Mouse (Mus musculus) forebrain, embryonic 10.5 days (tissue): ENCODE measurements at regions not wholly inside any gene's neighbourhood (a gene's known extent, or its start where the extent isn't known, plus 50 kb on each side); places are given as distances from the start of the nearest gene placed in this dataset.

ENCODE experiments used
- DNase-seq: peaks from one replicate; pipeline ENCODE4 v3.0.0-alpha.2; 2017; ENCODE audit warnings: low spot score; ENCODE audit errors: extremely low spot score
- H3K27ac ChIP-seq: fragments of 300-500 bp; sonication (generic); 2 replicates; pipeline ENCODE4 v1.5.1; 2016; ENCODE audit warnings: mild to moderate bottlenecking
- H3K27me3 ChIP-seq: fragments of 300-500 bp; sonication (generic); 2 replicates; pipeline ENCODE4 v1.6.1; 2016; ENCODE audit warnings: mild to moderate bottlenecking; ENCODE audit not compliant: poor library complexity, severe bottlenecking
- H3K36me3 ChIP-seq: fragments of 300-500 bp; sonication (generic); replicated peaks from 2 replicates; pipeline ENCODE4 v1.6.1; 2016; ENCODE audit warnings: mild to moderate bottlenecking, moderate library complexity
- H3K4me1 ChIP-seq: fragments of 300-500 bp; sonication (generic); 2 replicates; pipeline ENCODE4 v1.6.1; 2016
- H3K4me3 ChIP-seq: fragments of 300-500 bp; sonication (generic); 2 replicates; pipeline ENCODE4 v1.5.1; 2016; ENCODE audit warnings: mild to moderate bottlenecking, moderate library complexity
- H3K9me3 ChIP-seq: fragments of 300-500 bp; sonication (generic); 2 replicates; pipeline ENCODE4 v1.6.1; 2016; ENCODE audit warnings: mild to moderate bottlenecking, moderate library complexity
- WGBS: fragments of 180-500 bp; shearing (Covaris S2); methylation state at CpG from one replicate; pipeline ENCODE4 v1.1.7; 2016; 5-methylcytosine and 5-hydroxymethylcytosine counted together

DNA sequence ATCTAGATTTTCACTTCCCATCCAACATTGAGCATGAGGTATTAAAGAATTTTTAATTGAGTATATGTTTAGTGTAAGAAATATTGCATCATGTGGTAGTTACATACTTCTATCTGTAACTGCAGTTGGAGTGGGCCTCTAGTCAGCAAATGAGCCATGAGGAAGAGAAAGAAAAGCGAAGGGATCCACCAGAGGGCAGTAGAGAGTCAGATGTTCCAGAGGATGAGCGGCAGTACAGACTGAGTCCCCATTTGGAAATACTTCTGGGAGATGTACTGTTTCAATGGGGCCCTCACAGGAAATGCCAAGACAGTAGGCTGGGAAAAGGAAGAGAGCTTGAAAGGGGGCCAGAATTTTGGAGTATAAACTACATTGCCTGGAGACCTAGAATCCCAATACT is 221.2 kb downstream of the Myh15 start:
- no peak overlapping the region for H3K27ac ChIP-seq
- peak; percentile 64 for DNase-seq
- H3K9me3 ChIP-seq, result no peaks in the 10 kb centered on the region
- 7% methylated on average over 2 of the region's 2 CpGs for WGBS
- no peaks in the 10 kb centered on the region for H3K4me1 ChIP-seq
- H3K36me3 ChIP-seq, result no peaks in the 10 kb centered on the region
- no peaks in the 10 kb centered on the region for H3K27me3 ChIP-seq
- H3K4me3 ChIP-seq, result no peak overlapping the region

GRCm38 (mm10) chr16:49288096-49288714 is 230.9 kb downstream of the Myh15 start:
- Histone ChIP-seq H3K27me3 (no peaks in the 10 kb centered on the region), H3K4me3 (no peak overlapping the region), H3K9me3 (no peaks in the 10 kb centered on the region), H3K27ac (no peak overlapping the region), H3K4me1 (no peaks in the 10 kb centered on the region), H3K36me3 (no peaks in the 10 kb centered on the region)
- WGBS, result 93% methylated on average over 4 of the region's 4 CpGs
- DNase-seq, result no peak

DNA sequence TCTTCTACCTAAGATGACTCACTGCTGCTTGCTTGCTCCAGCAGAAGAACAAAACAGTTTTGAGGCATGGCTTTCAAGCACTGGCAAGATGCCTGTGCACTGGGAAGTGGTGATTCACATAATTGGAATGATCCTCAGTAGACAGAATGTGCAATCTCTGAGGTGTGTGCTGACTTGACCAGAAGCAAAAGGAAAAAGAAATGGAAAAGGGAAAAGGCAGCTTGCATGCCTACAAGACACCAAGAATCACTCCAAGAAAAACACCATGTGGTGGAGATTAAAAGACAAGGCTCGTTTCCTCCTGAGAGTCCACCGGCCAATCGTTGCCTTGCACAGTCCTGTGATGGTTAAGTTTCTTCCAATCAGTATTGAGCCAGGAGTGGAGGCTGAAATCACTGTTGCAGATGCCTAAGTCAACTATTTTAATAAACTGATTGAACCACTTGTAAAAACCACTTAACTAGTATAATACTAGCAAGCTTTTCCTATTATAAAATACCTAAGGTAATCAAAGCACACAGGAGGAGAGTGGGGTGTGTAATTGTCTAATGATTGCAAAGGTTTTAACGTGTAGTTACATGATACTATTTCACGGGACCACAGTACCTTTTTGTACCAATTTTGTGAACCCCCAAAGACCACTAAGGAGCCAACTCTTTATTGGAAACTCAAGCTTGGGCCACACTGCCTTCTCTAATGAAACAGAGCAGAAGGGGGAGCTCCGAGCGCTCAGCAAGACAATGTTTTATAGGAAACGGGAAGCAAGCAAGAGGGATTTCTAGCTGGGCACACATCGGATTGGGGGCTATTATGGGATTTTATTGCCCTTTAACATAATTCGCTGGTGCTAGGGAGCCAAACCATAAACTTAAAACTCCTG is 232.2 kb downstream of the Myh15 start:
- Histone ChIP-seq H3K9me3 (no peaks in the 10 kb centered on the region), H3K27me3 (no peaks in the 10 kb centered on the region), H3K4me1 (no peaks in the 10 kb centered on the region), H3K27ac (no peak overlapping the region), H3K36me3 (no peaks in the 10 kb centered on the region), H3K4me3 (no peak overlapping the region)
- WGBS, result 88% methylated on average over 10 of the region's 10 CpGs
- DNase-seq, result no peak

DNA sequence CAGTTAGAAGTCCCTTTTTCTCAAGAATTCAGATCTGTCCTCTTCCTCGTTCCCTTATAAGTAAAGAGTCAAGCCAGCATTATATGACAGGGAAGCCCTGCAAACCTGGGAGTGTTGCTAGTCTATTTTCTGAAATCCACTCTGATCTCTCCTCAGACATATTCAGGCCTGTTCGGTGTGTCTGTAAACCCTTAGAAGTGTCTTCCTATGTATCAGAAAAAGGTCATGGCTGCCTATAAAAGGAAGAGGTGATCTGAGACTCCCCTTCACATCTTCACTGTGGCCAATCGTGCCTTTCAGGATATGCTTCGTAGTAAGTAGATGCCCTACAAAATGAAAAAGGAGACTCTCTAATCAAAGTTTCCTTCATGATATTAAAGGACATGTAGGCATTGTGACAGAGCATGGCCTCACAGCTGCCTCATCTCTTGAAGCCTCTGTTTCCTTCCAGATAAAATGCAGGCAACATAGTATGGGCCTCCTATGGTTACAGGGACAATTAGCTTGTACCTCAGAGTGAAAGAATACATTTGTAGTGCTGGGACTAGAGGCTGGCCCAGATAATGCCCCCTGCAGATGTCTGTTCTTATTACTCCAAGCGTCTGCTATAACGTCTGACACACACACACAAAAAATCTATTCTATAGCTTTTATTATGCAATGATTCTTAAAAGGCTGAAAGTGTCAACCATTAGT is 246.5 kb downstream of the Myh15 start:
- Histone ChIP-seq H3K36me3 (no peaks in the 10 kb centered on the region), H3K27ac (no peak overlapping the region), H3K27me3 (no peaks in the 10 kb centered on the region), H3K4me1 (no peaks in the 10 kb centered on the region), H3K9me3 (no peaks in the 10 kb centered on the region), H3K4me3 (no peak overlapping the region)
- DNase-seq, result no peak
- WGBS, result 73% methylated on average over 6 of the region's 6 CpGs

- no peaks in the 10 kb centered on the region for H3K4me1 ChIP-seq
- H3K36me3 ChIP-seq, result no peaks in the 10 kb centered on the region
- no peaks in the 10 kb centered on the region for H3K9me3 ChIP-seq
- WGBS, result 77% methylated on average over 2 of the region's 2 CpGs
- no peaks in the 10 kb centered on the region for H3K27me3 ChIP-seq
- no peak overlapping the region for H3K4me3 ChIP-seq
- no peak overlapping the region for H3K27ac ChIP-seq
- no peak for DNase-seq
Observed at GRCm38 (mm10) chr16:49304354-49304753, 247.1 kb downstream of the Myh15 start.

- no peak for DNase-seq
- no peaks in the 10 kb centered on the region for H3K4me1 ChIP-seq
- no peaks in the 10 kb centered on the region for H3K9me3 ChIP-seq
- no peak overlapping the region for H3K27ac ChIP-seq
- no peaks in the 10 kb centered on the region for H3K27me3 ChIP-seq
- H3K4me3 ChIP-seq, result no peak overlapping the region
- WGBS, result 91% methylated on average over 2 of the region's 2 CpGs
- no peaks in the 10 kb centered on the region for H3K36me3 ChIP-seq
Observed at GRCm38 (mm10) chr16:49317061-49317460, 259.8 kb downstream of the Myh15 start.

GRCm38 (mm10) chr16:49319047-49319678 is 261.9 kb downstream of the Myh15 start:
- no peaks in the 10 kb centered on the region for H3K9me3 ChIP-seq
- DNase-seq, result no peak
- H3K27ac ChIP-seq, result no peak overlapping the region
- no peaks in the 10 kb centered on the region for H3K36me3 ChIP-seq
- no peaks in the 10 kb centered on the region for H3K27me3 ChIP-seq
- H3K4me3 ChIP-seq, result no peak overlapping the region
- no peaks in the 10 kb centered on the region for H3K4me1 ChIP-seq
- 83% methylated on average over 4 of the region's 4 CpGs for WGBS

DNA sequence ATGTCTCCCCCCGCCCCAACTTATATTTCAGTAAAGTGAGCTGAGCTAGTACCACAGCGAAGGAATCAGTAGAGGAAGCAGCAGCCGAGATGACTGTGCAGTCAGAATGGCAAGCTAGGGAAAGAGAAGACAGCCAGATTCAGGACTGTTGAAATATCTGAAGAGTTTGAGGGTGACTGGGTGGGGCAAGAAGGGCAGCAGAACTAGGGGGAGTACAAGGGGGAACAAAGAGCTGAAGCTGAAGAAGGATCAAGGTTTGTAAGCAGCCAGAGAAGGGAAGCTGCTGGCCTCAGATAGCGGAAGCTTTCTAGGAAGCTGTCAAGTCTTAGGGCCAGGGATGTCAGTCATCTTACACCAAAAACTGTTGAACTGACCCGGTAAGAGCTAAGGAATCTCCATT is 262.5 kb downstream of the Myh15 start:
- H3K4me3 ChIP-seq, result no peak overlapping the region
- no peaks in the 10 kb centered on the region for H3K36me3 ChIP-seq
- H3K4me1 ChIP-seq, result no peaks in the 10 kb centered on the region
- H3K9me3 ChIP-seq, result no peaks in the 10 kb centered on the region
- no peaks in the 10 kb centered on the region for H3K27me3 ChIP-seq
- H3K27ac ChIP-seq, result no peak overlapping the region
- 85% methylated on average over 5 of the region's 5 CpGs for WGBS
- no peak for DNase-seq

DNA sequence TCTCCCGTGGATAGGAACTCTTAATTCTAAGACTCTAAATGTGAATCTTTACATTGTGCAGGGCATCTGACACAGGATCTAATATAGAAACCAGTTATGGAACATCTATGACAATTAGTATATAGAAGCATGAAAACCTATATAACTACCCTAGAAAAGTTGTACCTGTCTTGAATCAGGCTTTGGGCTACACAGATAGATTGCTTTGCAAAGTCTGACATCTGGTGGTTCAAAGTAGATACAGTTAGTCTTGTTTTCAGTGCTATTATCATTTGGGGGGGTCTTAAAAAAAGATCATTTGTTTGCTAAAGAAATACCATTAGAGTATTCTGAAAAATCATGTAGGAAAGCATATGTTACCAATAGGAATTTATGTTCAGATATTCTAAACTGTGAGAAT is 264.7 kb downstream of the Myh15 start:
- WGBS, result 80% methylated on average over 1 of the region's 1 CpGs
- Histone ChIP-seq H3K27me3 (no peaks in the 10 kb centered on the region), H3K9me3 (no peaks in the 10 kb centered on the region), H3K4me3 (no peak overlapping the region), H3K4me1 (no peaks in the 10 kb centered on the region), H3K36me3 (no peaks in the 10 kb centered on the region), H3K27ac (no peak overlapping the region)
- DNase-seq, result no peak

GRCm38 (mm10) chr16:49330725-49331386 is 273.6 kb downstream of the Myh15 start:
- no peak for DNase-seq
- Histone ChIP-seq H3K27me3 (no peaks in the 10 kb centered on the region), H3K9me3 (no peaks in the 10 kb centered on the region), H3K27ac (no peak overlapping the region), H3K36me3 (no peaks in the 10 kb centered on the region), H3K4me1 (no peaks in the 10 kb centered on the region), H3K4me3 (no peak overlapping the region)
- 91% methylated on average over 5 of the region's 5 CpGs for whole genome bisulfite sequencing

DNA sequence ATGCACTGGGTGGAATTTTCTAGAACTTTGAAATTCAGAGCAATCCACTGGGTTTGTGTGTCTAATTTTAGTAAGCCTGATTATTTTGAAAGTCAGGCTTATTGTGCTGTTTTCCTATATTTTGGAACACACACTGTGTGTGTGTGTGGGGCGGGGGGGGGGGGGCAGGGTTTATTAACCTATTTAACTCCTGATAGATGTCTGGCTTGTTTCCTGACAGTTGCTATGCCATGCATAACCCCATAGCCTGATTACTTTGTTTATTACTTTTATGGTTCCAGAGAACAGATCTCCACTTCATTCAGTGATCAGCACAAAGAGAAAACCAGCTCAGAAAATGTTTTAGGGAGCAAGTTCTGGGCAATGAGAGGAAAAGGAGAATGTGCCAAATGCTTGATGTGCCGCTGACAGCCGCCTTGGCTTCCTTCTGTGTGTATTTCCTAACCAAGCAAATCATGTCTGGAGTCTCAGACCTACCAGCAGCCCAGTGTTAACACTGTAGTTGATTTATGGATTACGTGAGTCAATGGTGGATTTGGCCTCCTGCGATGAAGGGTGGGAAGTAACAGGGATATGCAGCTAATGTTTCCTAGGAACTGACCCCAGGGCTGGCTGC is 274.9 kb downstream of the Myh15 start:
- Histone ChIP-seq H3K27me3 (no peaks in the 10 kb centered on the region), H3K4me1 (no peaks in the 10 kb centered on the region), H3K36me3 (no peaks in the 10 kb centered on the region), H3K9me3 (no peaks in the 10 kb centered on the region), H3K27ac (no peak overlapping the region), H3K4me3 (no peak overlapping the region)
- WGBS, result 86% methylated on average over 5 of the region's 5 CpGs
- DNase-seq, result no peak

GRCm38 (mm10) chr16:49335916-49336315 is 278.6 kb downstream of the Myh15 start:
- H3K36me3 ChIP-seq, result no peaks in the 10 kb centered on the region
- no peaks in the 10 kb centered on the region for H3K9me3 ChIP-seq
- H3K4me1 ChIP-seq, result no peaks in the 10 kb centered on the region
- H3K27ac ChIP-seq, result no peak overlapping the region
- H3K4me3 ChIP-seq, result no peak overlapping the region
- 73% methylated on average over 2 of the region's 2 CpGs for WGBS
- DNase-seq, result no peak
- H3K27me3 ChIP-seq, result no peaks in the 10 kb centered on the region
